Mouse (Mus musculus) spleen, adult 2 months (tissue): ENCODE results near the gene Ift52. TPM values are rescaled to one million over a fixed set of nuclear protein-coding genes. Genes with fewer than 3 reads are reported as not detected.

Experiments used
- DNase-seq, 2 experiments: peaks; one replicate each; pipeline versions ENCODE4 v3.0.0 to v3.0.0-alpha.2; 2012 to 2021; ENCODE audit warnings: low spot score in 2 of 2, low read depth in 1 of 2
- H3K27ac ChIP-seq: fragments of 200-500 bp; 2 replicates; pipeline ENCODE4 v1.5.1; 2012; ENCODE audit warnings: low read length, inconsistent platforms; ENCODE audit not compliant: insufficient read depth
- H3K27me3 ChIP-seq: fragments of 200-500 bp; 2 replicates; pipeline ENCODE4 v1.6.1; 2012; ENCODE audit warnings: mild to moderate bottlenecking, moderate library complexity, low read length, inconsistent platforms; ENCODE audit not compliant: control insufficient read depth, insufficient read depth
- H3K36me3 ChIP-seq: fragments of 200-500 bp; 2 replicates; pipeline ENCODE4 v1.6.1; 2012; ENCODE audit warnings: mild to moderate bottlenecking, low read length, inconsistent platforms; ENCODE audit not compliant: control insufficient read depth, insufficient read depth
- H3K4me1 ChIP-seq: fragments of 200-500 bp; 2 replicates; pipeline ENCODE4 v1.6.1; 2011; ENCODE audit warnings: inconsistent platforms; ENCODE audit not compliant: control insufficient read depth, insufficient read depth, insufficient read length
- H3K4me3 ChIP-seq: fragments of 200-500 bp; 2 replicates; pipeline ENCODE4 v1.5.1; 2011; ENCODE audit warnings: mild to moderate bottlenecking, inconsistent platforms; ENCODE audit not compliant: insufficient read depth, insufficient read length; ENCODE audit errors: extremely low read depth
- CTCF ChIP-seq: fragments of 200-500 bp; IDR thresholded peaks from 2 replicates; pipeline ENCODE4 v1.5.1; 2011; ENCODE audit warnings: mild to moderate bottlenecking, inconsistent platforms; ENCODE audit not compliant: insufficient read depth, insufficient read length, insufficient replicate concordance; ENCODE audit errors: extremely low read depth
- POLR2A ChIP-seq: fragments of 200-500 bp; IDR thresholded peaks from 2 replicates; pipeline ENCODE4 v1.6.1; 2011; ENCODE audit warnings: low read depth, low read length, inconsistent platforms
- WGBS: fragments of 180-500 bp; shearing (Covaris S2); methylation state at CpG from one replicate; pipeline ENCODE4 v1.1.7; 2018; 5-methylcytosine and 5-hydroxymethylcytosine counted together
- polyA plus RNA-seq: library from polyadenylated mRNA; depleted of rRNA; stranded (reverse); fragments of >200 nt; gene quantifications from 2 replicates; pipeline ENCODE4 v1.2.3, GENCODE M21; 2012

The Ift52 gene
- polyA plus RNA-seq, 1 experiment = 14.1 TPM

DNA sequence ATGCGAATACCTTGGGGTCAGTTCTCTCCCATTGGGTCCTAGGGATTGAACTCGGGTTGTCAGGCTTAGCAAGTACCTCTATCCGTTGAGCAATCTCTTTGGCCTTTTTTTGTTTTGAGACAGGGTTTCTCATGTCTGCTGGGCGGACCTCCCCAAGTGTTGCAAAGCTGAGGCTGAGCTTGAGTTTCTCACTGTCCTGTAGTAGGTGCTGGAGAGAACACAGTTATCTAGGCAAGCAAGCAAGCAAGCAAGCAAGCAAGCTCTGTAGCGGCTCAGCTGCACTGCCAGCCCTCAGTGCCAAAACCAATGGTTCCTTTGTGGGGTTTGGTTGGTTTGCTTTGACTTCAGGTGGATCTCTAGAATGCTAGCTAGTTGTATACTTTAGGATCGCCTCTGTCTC lies 43.5 kb downstream of the Ift52 start:
- no peak overlapping the region for H3K4me3 ChIP-seq
- H3K27me3 ChIP-seq = no peaks in the 10 kb centered on the region
- TF ChIP-seq CTCF (no peak), POLR2A (no peak)
- H3K4me1 ChIP-seq = no peaks in the 10 kb centered on the region
- 89% methylated on average over 6 of the region's 6 CpGs for WGBS
- DNase-seq = no peak
- no peak overlapping the region for H3K27ac ChIP-seq
- no peaks in the 10 kb centered on the region for H3K36me3 ChIP-seq

DNA sequence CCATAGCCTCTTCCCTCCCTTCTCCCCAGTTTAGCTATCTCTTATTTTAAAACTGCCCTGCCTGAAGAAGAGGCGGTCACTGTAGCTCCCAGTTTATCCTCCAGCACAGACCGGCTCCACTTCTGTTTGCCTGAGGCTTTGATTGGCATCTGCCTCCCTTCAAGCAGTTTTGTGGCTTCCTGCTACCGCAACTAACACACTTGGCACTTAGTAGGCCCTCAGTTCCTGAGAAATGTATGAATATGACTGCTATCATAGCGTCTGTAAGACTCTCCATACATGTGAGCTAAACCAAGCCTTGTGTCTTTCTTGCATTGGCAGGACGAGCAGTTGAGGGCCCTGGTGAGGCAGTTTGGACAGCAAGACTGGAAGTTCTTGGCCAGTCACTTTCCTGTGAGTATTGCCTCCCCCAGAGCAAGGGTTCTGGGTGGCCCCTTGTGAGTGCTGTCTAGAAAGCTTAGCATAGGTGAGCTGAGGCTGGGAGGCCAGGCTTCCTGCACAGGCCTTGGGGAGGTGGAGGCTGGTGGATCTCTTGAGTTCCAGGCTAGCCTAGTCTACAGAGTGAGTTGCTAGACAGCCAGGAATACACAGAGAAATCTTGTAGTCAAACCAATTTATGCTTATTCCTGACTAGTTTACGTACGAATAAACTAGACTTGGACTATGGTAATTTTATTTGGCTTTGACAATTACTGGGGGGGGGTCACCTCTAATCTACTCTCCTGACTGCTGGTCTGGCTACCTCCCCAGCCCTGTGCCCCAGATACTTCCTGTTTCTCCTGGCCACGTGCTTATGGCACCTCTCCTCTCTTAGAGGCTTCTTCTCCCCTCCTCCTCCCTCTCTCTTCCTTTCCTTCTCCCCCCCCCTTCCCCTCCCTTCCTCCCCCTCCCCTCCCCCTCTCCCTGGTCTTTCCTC lies 44.3 kb downstream of the Ift52 start:
- Histone ChIP-seq H3K27ac (no peak overlapping the region), H3K36me3 (no peaks in the 10 kb centered on the region), H3K27me3 (no peaks in the 10 kb centered on the region), H3K4me3 (no peak overlapping the region), H3K4me1 (no peaks in the 10 kb centered on the region)
- DNase-seq = no peak
- 76% methylated on average over 8 of the region's 8 CpGs for WGBS
- no peak for TF ChIP-seq POLR2A
- TF ChIP-seq CTCF = no peak

DNA sequence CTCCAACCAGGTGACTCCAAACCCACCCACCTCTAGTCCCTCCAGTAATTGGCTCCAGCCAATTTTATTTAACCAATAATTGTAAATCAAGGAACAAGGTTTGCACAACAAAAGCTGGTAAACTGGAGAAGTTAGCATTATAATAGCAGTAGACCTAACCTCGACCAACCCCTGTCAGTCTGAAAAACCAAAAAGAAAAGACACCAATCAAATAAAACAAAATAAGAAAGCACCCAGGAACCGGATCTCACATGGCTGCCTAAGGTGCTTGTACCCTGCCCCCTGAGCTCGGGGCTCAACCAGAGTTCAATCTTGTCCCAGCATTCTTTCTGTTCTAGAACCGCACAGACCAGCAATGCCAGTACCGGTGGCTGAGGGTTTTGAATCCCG lies 45.0 kb downstream of the Ift52 start:
- no peaks in the 10 kb centered on the region for H3K27me3 ChIP-seq

DNA sequence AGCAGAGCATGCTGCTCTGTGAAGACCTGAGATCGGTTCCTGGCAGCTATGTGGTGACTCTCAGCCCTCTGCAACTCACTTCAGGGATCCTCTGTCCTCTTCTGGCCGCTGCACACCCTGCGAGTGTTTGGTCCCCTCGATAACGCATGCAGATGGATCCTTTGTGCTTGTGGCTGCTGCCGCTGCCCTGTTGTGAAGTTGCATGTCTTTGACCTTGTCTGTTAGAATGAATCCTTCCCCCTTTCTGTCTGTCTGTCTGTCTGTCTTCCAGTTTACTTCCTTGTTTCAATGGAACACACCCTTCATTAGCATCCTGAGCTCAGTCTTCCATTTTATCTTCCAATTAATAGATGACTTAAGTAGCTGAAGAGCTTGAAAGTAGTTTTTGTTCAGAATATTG lies 49.2 kb downstream of the Ift52 start:
- H3K4me1 ChIP-seq = no peaks in the 10 kb centered on the region
- no peak for DNase-seq
- H3K27ac ChIP-seq = no peak overlapping the region
- WGBS = 96% methylated on average over 6 of the region's 6 CpGs
- no peaks in the 10 kb centered on the region for H3K36me3 ChIP-seq
- no peaks in the 10 kb centered on the region for H3K27me3 ChIP-seq
- no peak overlapping the region for H3K4me3 ChIP-seq
- TF ChIP-seq CTCF = no peak
- no peak for TF ChIP-seq POLR2A

More for the DNA sequence above, 45.0 kb downstream of the Ift52 start:
- no peaks in the 10 kb centered on the region for H3K4me1 ChIP-seq
- H3K27ac ChIP-seq = no peak overlapping the region
- no peak overlapping the region for H3K4me3 ChIP-seq
- H3K36me3 ChIP-seq = no peaks in the 10 kb centered on the region
- no peak for DNase-seq
- no peak for TF ChIP-seq POLR2A
- no peak for TF ChIP-seq CTCF
- 91% methylated on average over 6 of the region's 6 CpGs for WGBS

GRCm38 (mm10) chr2:163067233-163067632 lies 50.1 kb downstream of the Ift52 start:
- Histone ChIP-seq H3K4me3 (no peak overlapping the region), H3K27ac (no peak overlapping the region), H3K27me3 (no peaks in the 10 kb centered on the region), H3K4me1 (no peaks in the 10 kb centered on the region), H3K36me3 (no peaks in the 10 kb centered on the region)
- DNase-seq = no peak
- no peak for TF ChIP-seq POLR2A
- no peak for TF ChIP-seq CTCF
- 90% methylated on average over 1 of the region's 1 CpGs for WGBS

GRCm38 (mm10) chr2:163070213-163070612 lies 53.1 kb downstream of the Ift52 start:
- H3K4me1 ChIP-seq = no peaks in the 10 kb centered on the region
- DNase-seq = no peak
- H3K4me3 ChIP-seq = no peak overlapping the region
- H3K27me3 ChIP-seq = no peaks in the 10 kb centered on the region
- 92% methylated on average over 3 of the region's 3 CpGs for WGBS
- no peak overlapping the region for H3K27ac ChIP-seq
- H3K36me3 ChIP-seq = no peaks in the 10 kb centered on the region
- TF ChIP-seq POLR2A = no peak
- TF ChIP-seq CTCF = no peak

DNA sequence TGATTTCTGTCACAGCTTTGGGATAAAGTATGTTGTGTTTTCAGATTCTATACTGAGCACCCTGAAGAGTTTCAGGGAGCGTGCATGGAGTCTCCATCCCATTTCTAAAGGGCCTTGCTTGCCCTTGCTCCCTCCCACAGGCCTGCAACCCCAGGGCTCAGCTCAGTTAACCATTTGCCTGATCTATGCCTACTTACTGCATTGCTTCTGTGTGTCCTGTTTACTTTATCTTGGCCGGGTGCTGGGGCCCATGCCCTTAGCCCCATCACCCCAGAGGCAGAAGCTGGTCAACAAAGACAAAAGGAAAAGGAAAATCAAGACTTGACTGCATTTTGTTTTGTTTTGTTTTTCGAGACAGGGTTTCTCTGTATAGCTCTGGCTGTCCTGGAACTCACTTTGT lies 54.4 kb downstream of the Ift52 start:
- 91% methylated on average over 3 of the region's 3 CpGs for WGBS
- DNase-seq = no peak
- Histone ChIP-seq H3K27me3 (no peaks in the 10 kb centered on the region), H3K4me3 (no peak overlapping the region), H3K36me3 (no peaks in the 10 kb centered on the region), H3K27ac (no peak overlapping the region), H3K4me1 (no peaks in the 10 kb centered on the region)
- TF ChIP-seq CTCF (no peak), POLR2A (no peak)
